Mouse (Mus musculus): Measurements from ENCODE around the gene Plekha3.

- no peak for TF ChIP-seq CTCF (IDR thresholded peaks at IDR 0.05; ENCODE audit: low read depth, low read length)
- no peak for TF ChIP-seq GATA1 (IDR thresholded peaks at IDR 0.05; ENCODE audit: borderline replicate concordance, low read length)
- TF ChIP-seq TAL1 (conservative IDR thresholded peaks at IDR 0.05; ENCODE audit: low read depth, low read length): no peak
- TF ChIP-seq GATA2 (IDR thresholded peaks at IDR 0.05; ENCODE audit: borderline replicate concordance, low read depth, low read length): no peak
Observed at GRCm38 (mm10) chr2:76686986-76687385, 11.9 kb downstream of the Plekha3 start.
